Mouse (Mus musculus) spleen, adult 2 months (tissue): ENCODE results near the gene Rln3. TPM values are rescaled to one million over a fixed set of nuclear protein-coding genes. Genes with fewer than 3 reads are reported as not detected.

ENCODE experiments used
- DNase-seq, 2 experiments: peaks; one replicate each; pipeline versions ENCODE4 v3.0.0 to v3.0.0-alpha.2; 2012 to 2021; ENCODE audit warnings: low spot score in 2 of 2, low read depth in 1 of 2
- H3K27ac ChIP-seq: fragments of 200-500 bp; 2 replicates; pipeline ENCODE4 v1.5.1; 2012; ENCODE audit warnings: low read length, inconsistent platforms; ENCODE audit not compliant: insufficient read depth
- H3K27me3 ChIP-seq: fragments of 200-500 bp; 2 replicates; pipeline ENCODE4 v1.6.1; 2012; ENCODE audit warnings: mild to moderate bottlenecking, moderate library complexity, low read length, inconsistent platforms; ENCODE audit not compliant: control insufficient read depth, insufficient read depth
- H3K36me3 ChIP-seq: fragments of 200-500 bp; 2 replicates; pipeline ENCODE4 v1.6.1; 2012; ENCODE audit warnings: mild to moderate bottlenecking, low read length, inconsistent platforms; ENCODE audit not compliant: control insufficient read depth, insufficient read depth
- H3K4me1 ChIP-seq: fragments of 200-500 bp; 2 replicates; pipeline ENCODE4 v1.6.1; 2011; ENCODE audit warnings: inconsistent platforms; ENCODE audit not compliant: control insufficient read depth, insufficient read depth, insufficient read length
- H3K4me3 ChIP-seq: fragments of 200-500 bp; 2 replicates; pipeline ENCODE4 v1.5.1; 2011; ENCODE audit warnings: mild to moderate bottlenecking, inconsistent platforms; ENCODE audit not compliant: insufficient read depth, insufficient read length; ENCODE audit errors: extremely low read depth
- CTCF ChIP-seq: fragments of 200-500 bp; IDR thresholded peaks from 2 replicates; pipeline ENCODE4 v1.5.1; 2011; ENCODE audit warnings: mild to moderate bottlenecking, inconsistent platforms; ENCODE audit not compliant: insufficient read depth, insufficient read length, insufficient replicate concordance; ENCODE audit errors: extremely low read depth
- POLR2A ChIP-seq: fragments of 200-500 bp; IDR thresholded peaks from 2 replicates; pipeline ENCODE4 v1.6.1; 2011; ENCODE audit warnings: low read depth, low read length, inconsistent platforms
- WGBS: fragments of 180-500 bp; shearing (Covaris S2); methylation state at CpG from one replicate; pipeline ENCODE4 v1.1.7; 2018; 5-methylcytosine and 5-hydroxymethylcytosine counted together
- polyA plus RNA-seq: library from polyadenylated mRNA; depleted of rRNA; stranded (reverse); fragments of >200 nt; gene quantifications from 2 replicates; pipeline ENCODE4 v1.2.3, GENCODE M21; 2012

Rln3 gene
- polyA plus RNA-seq, 1 experiment: 3.8 TPM

GRCm38 (mm10) chr8:84025863-84026262 lies 18.9 kb downstream of the Rln3 start:
- Histone ChIP-seq H3K4me1 (peaks cover 5% of the 10 kb centered on the region; the same call in 1 of the 2 replicates), H3K27me3 (peaks cover 10% of the 10 kb centered on the region), H3K27ac (no peak overlapping the region), H3K4me3 (no peak overlapping the region; the same call in 1 of the 2 replicates), H3K36me3 (peaks cover 5% of the 10 kb centered on the region)
- WGBS: 2% methylated on average over 40 of the region's 41 CpGs
- DNase-seq: no peak
- TF ChIP-seq POLR2A: no peak
- TF ChIP-seq CTCF: no peak

- WGBS: 22% methylated on average over 10 of the region's 10 CpGs
- peak in 1 of 2 experiments; percentile 45 for DNase-seq
- TF ChIP-seq POLR2A (no peak), CTCF (peak; percentile 67)
- H3K4me3 ChIP-seq: no peak overlapping the region
- no peak overlapping the region for H3K27ac ChIP-seq
- H3K4me1 ChIP-seq: peaks cover 5% of the 10 kb centered on the region; the same call in 1 of the 2 replicates
- H3K36me3 ChIP-seq: no peaks in the 10 kb centered on the region
- peaks cover 10% of the 10 kb centered on the region for H3K27me3 ChIP-seq
Measured at GRCm38 (mm10) chr8:84024171-84024570, 20.6 kb downstream of the Rln3 start.

- TF ChIP-seq CTCF (no peak), POLR2A (no peak)
- H3K4me3 ChIP-seq: no peak overlapping the region
- H3K4me1 ChIP-seq: peaks cover 5% of the 10 kb centered on the region; the same call in 1 of the 2 replicates
- peaks cover 10% of the 10 kb centered on the region for H3K27me3 ChIP-seq
- WGBS: 85% methylated on average over 1 of the region's 1 CpGs
- no peak for DNase-seq
- no peak overlapping the region for H3K27ac ChIP-seq
- H3K36me3 ChIP-seq: no peaks in the 10 kb centered on the region
Measured at GRCm38 (mm10) chr8:84023631-84024030, 21.2 kb downstream of the Rln3 start.

GRCm38 (mm10) chr8:84023085-84023484 lies 21.7 kb downstream of the Rln3 start:
- peaks cover 10% of the 10 kb centered on the region for H3K27me3 ChIP-seq
- no peak for DNase-seq
- H3K4me3 ChIP-seq: no peak overlapping the region
- no peak overlapping the region for H3K27ac ChIP-seq
- peaks cover 5% of the 10 kb centered on the region; the same call in 1 of the 2 replicates for H3K4me1 ChIP-seq
- H3K36me3 ChIP-seq: no peaks in the 10 kb centered on the region
- TF ChIP-seq CTCF: no peak
- TF ChIP-seq POLR2A: no peak
- 30% methylated on average over 5 of the region's 5 CpGs for WGBS

GRCm38 (mm10) chr8:84021569-84021968 lies 23.2 kb downstream of the Rln3 start:
- H3K36me3 ChIP-seq: no peaks in the 10 kb centered on the region
- no peak overlapping the region for H3K27ac ChIP-seq
- no peak for DNase-seq
- peaks cover 10% of the 10 kb centered on the region for H3K27me3 ChIP-seq
- H3K4me3 ChIP-seq: no peak overlapping the region
- TF ChIP-seq POLR2A: no peak
- TF ChIP-seq CTCF: no peak
- WGBS: 75% methylated on average over 12 of the region's 12 CpGs
- peaks cover 5% of the 10 kb centered on the region; the same call in 1 of the 2 replicates for H3K4me1 ChIP-seq

- no peak within 1 kb of the TSS for H3K4me3 ChIP-seq
- peaks cover 8% of the 10 kb centered on the region for H3K27me3 ChIP-seq
- H3K27ac ChIP-seq: no peak within 1 kb of the TSS
- TF ChIP-seq POLR2A: no peak
- TF ChIP-seq CTCF: no peak
- 61% methylated on average over 18 of the region's 18 CpGs for WGBS
- H3K4me1 ChIP-seq: peaks cover 5% of the 10 kb centered on the region; the same call in 1 of the 2 replicates
- no peak for DNase-seq
- no peaks in the 10 kb centered on the region for H3K36me3 ChIP-seq
Measured at GRCm38 (mm10) chr8:84021096-84021495, 23.7 kb downstream of the Rln3 start, which contains the start of gene Palm3. Palm3 (plus strand) TSS chr8:84021471.

GRCm38 (mm10) chr8:84019738-84020137 lies 25.1 kb downstream of the Rln3 start:
- WGBS: 60% methylated on average over 9 of the region's 9 CpGs
- Histone ChIP-seq H3K27me3 (no peaks in the 10 kb centered on the region; the same call in 1 of the 2 replicates), H3K27ac (no peak overlapping the region), H3K36me3 (no peaks in the 10 kb centered on the region), H3K4me3 (no peak overlapping the region), H3K4me1 (no peaks in the 10 kb centered on the region)
- TF ChIP-seq POLR2A: no peak
- no peak for TF ChIP-seq CTCF
- no peak for DNase-seq
